Mouse (Mus musculus): ENCODE results near the gene Clec14a. TPM values are rescaled to one million over a fixed set of nuclear protein-coding genes. Genes with fewer than 3 reads are reported as not detected.

The Clec14a gene
- polyA plus RNA-seq (2012): not detected in 2 replicates

DNA sequence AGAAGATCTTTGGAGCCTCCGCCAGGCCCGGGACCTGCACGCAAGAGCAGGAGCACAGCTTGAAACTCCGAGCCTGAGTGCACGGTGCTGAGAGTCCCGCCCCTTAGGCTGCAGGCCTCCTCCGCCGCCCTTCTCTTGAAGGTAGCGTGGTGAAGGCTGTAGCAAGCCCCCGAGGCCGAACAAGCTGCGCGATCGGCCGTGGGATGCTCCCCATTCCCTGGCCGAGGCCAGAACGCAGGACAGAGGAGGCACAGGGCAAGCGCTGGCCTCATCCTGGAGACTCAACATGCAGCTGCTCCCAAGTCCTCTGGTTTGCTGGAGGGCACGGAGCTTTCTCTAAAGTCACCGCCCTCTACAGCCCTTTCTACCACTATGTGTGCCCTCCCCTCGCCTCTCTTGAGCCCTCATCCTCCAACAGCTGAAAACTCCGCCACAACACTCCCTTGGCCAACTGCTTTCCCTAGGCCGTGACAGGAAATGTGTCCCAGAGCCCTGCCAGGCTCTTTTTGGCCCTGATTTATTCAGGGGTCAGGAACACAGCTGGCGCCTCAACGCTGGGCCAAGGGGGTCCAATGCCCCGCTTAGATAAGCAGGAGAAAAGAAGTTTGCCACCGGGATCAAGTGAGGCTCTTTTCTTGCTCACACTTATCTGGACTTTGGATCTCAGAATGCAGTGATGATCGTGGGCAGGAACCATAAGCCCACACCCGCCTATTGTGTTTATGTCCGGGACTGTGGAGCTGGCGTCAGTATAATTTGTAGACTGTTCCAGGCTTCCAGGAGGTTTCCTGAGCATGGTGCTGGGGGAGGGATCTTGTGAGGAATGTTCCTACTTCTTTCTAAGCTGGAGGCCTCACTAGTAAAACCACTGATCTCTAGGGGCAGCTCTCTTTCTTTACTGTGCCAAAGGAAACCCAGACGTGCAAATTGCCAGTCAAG, at the start of gene Clec14a:
Gene Clec14a (minus strand): TSS at position 728 of the 939 bp plus-strand sequence.
- TF ChIP-seq GATA1 (IDR thresholded peaks at IDR 0.05; ENCODE audit: low read length): no peak

DNA sequence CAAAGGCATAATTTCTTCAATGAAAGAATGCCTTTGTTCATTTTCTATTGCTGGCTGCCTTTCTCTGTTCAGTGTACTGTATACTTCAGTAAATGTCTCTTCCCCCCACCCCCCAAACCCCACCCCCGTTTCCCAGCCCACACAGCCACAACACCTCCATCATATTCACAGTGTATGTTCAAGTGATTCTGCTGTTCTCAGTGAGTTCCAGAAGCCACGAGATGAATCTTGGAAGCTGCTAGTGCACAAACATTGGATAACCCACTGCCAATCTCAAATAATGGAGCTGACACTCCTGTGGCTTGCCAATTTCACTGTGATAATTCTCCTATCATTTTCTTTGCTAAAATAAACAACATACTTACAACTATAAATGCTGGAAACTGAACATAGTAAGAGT, 38.7 kb upstream of the Clec14a start:
- TF ChIP-seq GATA1 (IDR thresholded peaks at IDR 0.05; ENCODE audit: low read length): no peak

DNA sequence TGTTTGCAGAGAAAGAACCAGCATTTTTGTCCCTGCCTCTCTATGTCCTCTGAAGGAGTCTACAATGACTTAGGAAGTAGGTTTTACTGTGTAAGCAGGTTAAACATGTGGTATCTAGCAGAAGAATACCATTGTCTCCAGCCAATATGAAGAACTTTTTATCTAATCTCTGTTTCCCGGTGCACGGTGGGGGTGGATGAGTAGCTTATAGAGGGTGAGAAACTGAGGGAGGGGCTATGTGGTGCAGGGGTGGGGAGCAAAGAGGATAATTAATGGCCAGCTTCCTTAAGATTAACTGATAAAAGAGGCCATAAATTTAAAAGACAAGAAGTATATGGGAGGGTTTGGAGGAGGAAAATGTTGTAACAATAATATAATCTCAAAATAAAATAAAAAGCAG, 36.5 kb upstream of the Clec14a start:
- no peak for TF ChIP-seq GATA1 (IDR thresholded peaks at IDR 0.05; ENCODE audit: low read length)

GRCm38 (mm10) chr12:58296980-58297379, 27.9 kb upstream of the Clec14a start:
- no peak for TF ChIP-seq GATA1 (IDR thresholded peaks at IDR 0.05; ENCODE audit: low read length)

- no peak for TF ChIP-seq GATA1 (IDR thresholded peaks at IDR 0.05; ENCODE audit: low read length)
Measured at GRCm38 (mm10) chr12:58285912-58286311, 16.8 kb upstream of the Clec14a start.

DNA sequence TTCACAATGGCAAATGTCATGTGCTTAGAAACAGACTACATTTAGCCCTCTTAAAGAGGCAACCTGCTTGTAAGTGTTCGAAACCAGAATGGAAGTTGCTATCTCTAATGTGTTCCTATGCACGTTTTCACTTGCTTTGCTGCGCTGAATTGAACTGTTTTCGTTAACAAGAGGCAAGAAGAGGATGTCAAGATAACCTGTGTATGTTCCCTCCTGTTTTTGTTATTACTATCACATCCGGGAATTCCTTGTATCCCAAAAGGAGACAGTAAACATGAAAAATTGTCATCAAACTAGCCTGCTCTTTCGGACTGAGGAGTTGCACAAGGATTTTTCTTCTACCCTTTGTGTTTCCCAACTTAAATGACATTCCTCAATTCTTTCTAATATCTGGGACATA, 1.4 kb upstream of the Clec14a start:
- TF ChIP-seq GATA1 (IDR thresholded peaks at IDR 0.05; ENCODE audit: low read length): no peak

GRCm38 (mm10) chr12:58269505-58269904, 415 bp upstream of the Clec14a start:
- TF ChIP-seq GATA1 (IDR thresholded peaks at IDR 0.05; ENCODE audit: low read length): no peak

DNA sequence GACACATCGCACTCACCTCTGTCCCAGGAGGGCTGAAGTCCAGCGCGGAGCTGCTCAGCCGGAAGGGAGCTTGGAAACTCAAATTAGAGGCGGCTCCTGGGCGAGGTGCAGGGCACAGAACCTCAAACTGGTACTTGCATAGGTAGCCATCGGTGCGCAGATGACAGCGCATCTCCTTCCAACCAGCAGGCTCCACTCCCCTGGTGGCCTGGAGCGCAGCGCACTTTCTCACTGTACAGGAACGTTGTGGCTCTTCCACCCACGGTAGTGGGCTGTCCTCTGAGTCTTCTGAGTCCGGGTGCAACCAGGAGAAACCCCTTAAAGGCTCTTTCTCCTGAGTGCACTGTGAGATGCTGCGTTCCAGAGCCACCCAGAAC, 916 bp downstream of the Clec14a start:
- no peak for TF ChIP-seq GATA1 (IDR thresholded peaks at IDR 0.05; ENCODE audit: low read length)

DNA sequence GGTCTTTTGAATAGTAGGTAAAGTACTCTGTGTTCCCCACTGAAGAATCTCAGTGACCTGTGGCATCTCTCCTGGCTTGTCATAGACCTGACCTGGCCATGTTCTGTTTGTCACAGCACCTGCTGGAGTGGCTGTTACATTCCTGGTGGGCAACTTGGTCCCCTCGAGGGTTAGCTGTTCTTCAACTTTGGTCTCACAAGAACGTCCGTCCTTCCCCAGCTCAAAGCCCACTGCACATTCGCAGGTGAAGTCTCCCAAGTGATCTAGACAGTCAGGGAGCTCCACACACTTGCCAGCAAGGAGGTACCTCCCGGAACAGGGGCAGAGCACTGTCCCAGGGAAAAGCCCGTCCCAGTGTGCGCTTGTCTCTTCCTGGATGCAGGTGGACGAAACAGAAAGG, 1.3 kb downstream of the Clec14a start:
- no peak for TF ChIP-seq GATA1 (IDR thresholded peaks at IDR 0.05; ENCODE audit: low read length)

- no peak for TF ChIP-seq GATA1 (IDR thresholded peaks at IDR 0.05; ENCODE audit: low read length)
Measured at GRCm38 (mm10) chr12:58251901-58252300, 17.2 kb downstream of the Clec14a start.

DNA sequence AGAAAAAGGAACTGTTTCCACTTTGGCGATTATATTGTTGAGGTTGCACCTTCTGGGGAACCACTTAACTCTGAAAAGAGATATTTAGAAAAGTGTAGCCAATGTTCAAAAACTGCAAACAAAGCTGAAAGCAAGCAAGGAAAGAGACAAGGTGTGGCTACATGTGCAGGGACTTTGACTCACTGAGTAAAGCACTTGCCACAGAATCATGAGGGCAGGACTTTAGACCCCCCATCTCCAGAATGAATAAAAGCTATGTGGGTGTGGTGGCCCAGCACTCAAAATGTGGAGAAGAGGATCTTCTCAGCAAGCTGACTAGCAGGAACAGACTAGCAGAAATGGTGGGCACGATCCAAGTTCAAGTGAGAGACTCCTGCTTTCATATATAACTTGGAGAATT, 36.6 kb downstream of the Clec14a start:
- no peak for TF ChIP-seq GATA1 (IDR thresholded peaks at IDR 0.05; ENCODE audit: low read length)

GRCm38 (mm10) chr12:58225644-58226043, 43.4 kb downstream of the Clec14a start:
- no peak for TF ChIP-seq GATA1 (IDR thresholded peaks at IDR 0.05; ENCODE audit: low read length)

DNA sequence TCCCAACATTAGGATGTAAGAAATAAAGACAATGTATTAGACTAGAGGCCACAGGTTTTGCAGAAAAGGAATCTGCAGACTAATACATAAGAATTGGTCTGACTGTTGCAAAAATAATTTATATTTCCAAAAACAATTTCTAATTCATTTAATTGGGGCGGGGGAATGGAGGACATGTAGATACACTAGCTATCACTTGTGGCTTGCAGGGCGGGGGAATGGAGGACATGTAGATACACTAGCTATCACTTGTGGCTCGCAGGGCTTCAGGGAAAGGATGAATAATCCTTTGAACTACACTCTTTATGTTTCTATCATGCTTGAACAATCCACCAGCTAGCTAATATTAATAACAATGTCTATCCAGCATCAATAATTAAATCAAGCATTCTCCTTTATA, 50.0 kb downstream of the Clec14a start:
- no peak for TF ChIP-seq GATA1 (IDR thresholded peaks at IDR 0.05; ENCODE audit: low read length)

DNA sequence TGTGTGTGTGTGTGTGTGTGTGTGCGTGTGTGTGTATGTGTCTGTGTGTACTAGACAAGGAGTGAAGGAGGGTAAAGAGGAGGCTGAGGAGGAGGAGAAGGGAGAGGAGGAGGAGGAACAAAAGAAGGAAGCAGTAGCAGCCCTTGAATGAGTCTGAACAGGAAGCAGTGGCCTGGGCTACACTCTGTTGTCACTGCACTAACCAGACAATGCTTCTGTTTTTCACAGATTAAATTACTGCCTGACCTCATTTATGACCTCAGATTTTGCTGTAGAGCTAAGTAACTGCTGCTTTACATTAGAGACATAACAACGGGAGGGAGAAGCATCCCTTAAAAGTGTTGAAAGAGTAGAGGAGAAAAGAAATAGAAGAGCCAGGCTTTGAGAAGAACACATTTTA, 52.9 kb downstream of the Clec14a start:
- TF ChIP-seq GATA1 (IDR thresholded peaks at IDR 0.05; ENCODE audit: low read length): no peak

Other genes starting within 250 kb of the Clec14a start
- gene Sstr1, start 57.5 kb downstream of the Clec14a start, polyA plus RNA-seq (2012): not detected in 2 replicates